Mouse (Mus musculus) stomach, postnatal 0 days (tissue): ENCODE measurements around the gene Fars2.

Experiments used
- CTCF ChIP-seq: IDR thresholded peaks from 2 replicates; pipeline ENCODE4 v1.5.1; 2016; ENCODE audit warnings: antibody characterized with exemption, low read depth, mild to moderate bottlenecking, moderate library complexity
- EP300 ChIP-seq: optimal IDR thresholded peaks from 2 replicates; pipeline ENCODE3; 2016; ENCODE audit warnings: antibody characterized with exemption

DNA sequence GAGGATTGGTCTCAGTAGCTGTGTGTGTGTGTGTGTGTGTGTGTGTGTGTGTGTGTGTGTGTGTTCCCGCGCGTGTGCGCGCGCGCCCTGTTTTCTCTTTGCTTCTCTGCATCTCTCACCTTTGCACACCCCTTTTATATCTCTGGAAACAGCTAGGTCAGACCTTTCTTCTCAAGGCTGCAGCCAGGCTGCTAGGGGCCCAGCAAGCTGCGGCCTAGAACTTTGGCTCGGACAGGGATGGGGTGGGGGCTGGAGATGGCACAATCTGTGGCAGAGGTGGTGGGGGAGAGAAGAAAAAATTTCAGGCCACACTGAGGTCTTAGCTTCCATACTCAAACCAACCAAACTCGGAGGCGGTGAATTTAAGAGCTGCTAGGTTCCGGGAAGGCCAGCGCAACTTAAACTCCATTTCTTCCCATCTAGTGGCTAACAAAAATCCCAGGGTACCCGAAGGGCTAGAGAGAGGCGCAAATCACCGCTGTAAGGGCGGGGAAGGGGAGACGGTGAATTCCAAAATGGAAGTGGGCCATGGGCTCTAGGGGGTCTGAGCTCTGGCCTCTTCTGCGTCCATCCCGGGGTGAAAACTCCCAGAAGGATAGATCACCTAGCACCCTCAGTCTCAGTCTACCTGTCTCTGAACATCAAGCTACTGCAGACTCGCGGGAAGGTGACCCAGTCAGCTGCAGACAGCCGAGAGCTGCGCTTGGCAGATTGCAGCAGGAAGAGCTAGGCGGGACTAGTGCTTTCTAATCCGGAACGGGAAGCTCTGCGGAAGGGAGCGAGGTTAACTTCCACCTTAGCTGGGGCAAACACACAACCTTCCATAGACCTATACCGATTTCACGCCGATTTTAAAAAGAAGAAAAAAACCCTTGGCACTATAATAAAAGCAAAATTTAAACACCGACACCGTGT lies 614.1 kb downstream of the Fars2 start:
- TF ChIP-seq CTCF (no peak), EP300 (no peak)
